Mouse (Mus musculus): ENCODE measurements at regions not wholly inside any gene's neighbourhood (a gene's known extent, or its start where the extent isn't known, plus 50 kb on each side); places are given as distances from the start of the nearest gene placed in this dataset.
"Not testable (repeated sequence)": the region's sequence is repeated elsewhere in the genome, so short reads cannot be mapped to it uniquely, and the experiment has no call there.

- Histone ChIP-seq H3K79me2 (ENCODE audit: control insufficient read depth, insufficient read depth) (no peaks in the 10 kb centered on the region), H3ac (ENCODE audit: control insufficient read depth, insufficient read length) (no peak overlapping the region), H3K27me3 (ENCODE audit: control insufficient read depth, insufficient read depth, insufficient read length) (no peaks in the 10 kb centered on the region), H3K4me2 (ENCODE audit: low read depth) (no peak overlapping the region), H3K4me3 (no peak overlapping the region), H3K36me3 (ENCODE audit: control insufficient read depth, insufficient read depth) (no peaks in the 10 kb centered on the region)
- TF ChIP-seq TCF12 (IDR thresholded peaks at IDR 0.05; ENCODE audit: insufficient read depth, poor library complexity, severe bottlenecking) (no peak), SRF (IDR thresholded peaks at IDR 0.05; ENCODE audit: control insufficient read depth, insufficient read length, low read depth) (no peak), USF1 (IDR thresholded peaks at IDR 0.05; ENCODE audit: low read depth) (no peak), POLR2AphosphoS2 (IDR thresholded peaks at IDR 0.05; ENCODE audit: insufficient read length, low read depth) (no peak), E2F4 (IDR thresholded peaks at IDR 0.05; ENCODE audit: insufficient read depth) (no peak)
Observed at GRCm38 (mm10) chr5:4344458-4344857, 152.3 kb downstream of the Mterf1b start.

- no peak overlapping the region for H3K4me3 ChIP-seq
- no peak for TF ChIP-seq E2F4 (IDR thresholded peaks at IDR 0.05; ENCODE audit: insufficient read depth)
- no peak for TF ChIP-seq POLR2A (IDR thresholded peaks at IDR 0.05; ENCODE audit: insufficient read length, low read depth)
- no peak for TF ChIP-seq REST (IDR thresholded peaks at IDR 0.05; ENCODE audit: insufficient read depth, insufficient read length)
- TF ChIP-seq TCF12 (IDR thresholded peaks at IDR 0.05; ENCODE audit: insufficient read depth, poor library complexity, severe bottlenecking) = no peak
- no peak for TF ChIP-seq MYOG (IDR thresholded peaks at IDR 0.05; ENCODE audit: control insufficient read depth in 1 of 3, insufficient read depth in 1 of 3, insufficient read length in 2 of 3, low read depth in 2 of 3)
- no peak for TF ChIP-seq POLR2AphosphoS2 (IDR thresholded peaks at IDR 0.05; ENCODE audit: insufficient read length, low read depth)
- TF ChIP-seq CEBPB (IDR thresholded peaks at IDR 0.05; ENCODE audit: insufficient read depth, poor library complexity, severe bottlenecking) = no peak
- TF ChIP-seq SRF (IDR thresholded peaks at IDR 0.05; ENCODE audit: control insufficient read depth, insufficient read length, low read depth) = no peak
- no peak for TF ChIP-seq TCF3 (IDR thresholded peaks at IDR 0.05; ENCODE audit: insufficient read length, low read depth)
- no peak for TF ChIP-seq USF1 (IDR thresholded peaks at IDR 0.05; ENCODE audit: low read depth)
- no peak for TF ChIP-seq MAX (IDR thresholded peaks at IDR 0.05; ENCODE audit: low read depth)
- no peak for TF ChIP-seq MYOD1 (IDR thresholded peaks at IDR 0.05; ENCODE audit: control insufficient read depth in 1 of 3, insufficient read length in 2 of 3, low read depth in 2 of 3)
- no peak overlapping the region for H3ac ChIP-seq (ENCODE audit: control insufficient read depth, insufficient read length)
- H3K4me2 ChIP-seq (ENCODE audit: low read depth) = no peak overlapping the region
- no peaks in the 10 kb centered on the region for H3K36me3 ChIP-seq (ENCODE audit: control insufficient read depth, insufficient read depth)
- no peaks in the 10 kb centered on the region for H3K27me3 ChIP-seq (ENCODE audit: control insufficient read depth, insufficient read depth, insufficient read length)
- no peaks in the 10 kb centered on the region for H3K79me2 ChIP-seq (ENCODE audit: control insufficient read depth, insufficient read depth)
Observed at GRCm38 (mm10) chr5:4348334-4348733, 156.2 kb downstream of the Mterf1b start.

- no peak overlapping the region for H3K4me2 ChIP-seq (ENCODE audit: low read depth)
- no peak overlapping the region for H3K4me3 ChIP-seq
- no peak overlapping the region for H3ac ChIP-seq (ENCODE audit: control insufficient read depth, insufficient read length)
- no peaks in the 10 kb centered on the region for H3K27me3 ChIP-seq (ENCODE audit: control insufficient read depth, insufficient read depth, insufficient read length)
- TF ChIP-seq MAX (IDR thresholded peaks at IDR 0.05; ENCODE audit: low read depth) (no peak), CEBPB (IDR thresholded peaks at IDR 0.05; ENCODE audit: insufficient read depth, poor library complexity, severe bottlenecking) (no peak), POLR2A (IDR thresholded peaks at IDR 0.05; ENCODE audit: insufficient read length, low read depth) (no peak), E2F4 (IDR thresholded peaks at IDR 0.05; ENCODE audit: insufficient read depth) (no peak), SRF (IDR thresholded peaks at IDR 0.05; ENCODE audit: control insufficient read depth, insufficient read length, low read depth) (no peak), MYOD1 (IDR thresholded peaks at IDR 0.05; ENCODE audit: control insufficient read depth in 1 of 3, insufficient read length in 2 of 3, low read depth in 2 of 3) (no peak), MYOG (IDR thresholded peaks at IDR 0.05; ENCODE audit: control insufficient read depth in 1 of 3, insufficient read depth in 1 of 3, insufficient read length in 2 of 3, low read depth in 2 of 3) (no peak), TCF12 (IDR thresholded peaks at IDR 0.05; ENCODE audit: insufficient read depth, poor library complexity, severe bottlenecking) (no peak), REST (IDR thresholded peaks at IDR 0.05; ENCODE audit: insufficient read depth, insufficient read length) (no peak), TCF3 (IDR thresholded peaks at IDR 0.05; ENCODE audit: insufficient read length, low read depth) (no peak), POLR2AphosphoS2 (IDR thresholded peaks at IDR 0.05; ENCODE audit: insufficient read length, low read depth) (no peak), USF1 (IDR thresholded peaks at IDR 0.05; ENCODE audit: low read depth) (no peak)
- no peaks in the 10 kb centered on the region for H3K36me3 ChIP-seq (ENCODE audit: control insufficient read depth, insufficient read depth)
- H3K79me2 ChIP-seq (ENCODE audit: control insufficient read depth, insufficient read depth) = no peaks in the 10 kb centered on the region
Observed at GRCm38 (mm10) chr5:4349943-4350342, 157.8 kb downstream of the Mterf1b start.

GRCm38 (mm10) chr5:4355609-4356224 lies 163.6 kb downstream of the Mterf1b start:
- H3ac ChIP-seq (ENCODE audit: control insufficient read depth, insufficient read length) = no peak overlapping the region
- H3K4me2 ChIP-seq (ENCODE audit: low read depth) = no peak overlapping the region
- H3K27me3 ChIP-seq (ENCODE audit: control insufficient read depth, insufficient read depth, insufficient read length) = no peaks in the 10 kb centered on the region
- no peak for TF ChIP-seq MYOG (IDR thresholded peaks at IDR 0.05; ENCODE audit: control insufficient read depth in 1 of 3, insufficient read depth in 1 of 3, insufficient read length in 2 of 3, low read depth in 2 of 3)
- H3K36me3 ChIP-seq (ENCODE audit: control insufficient read depth, insufficient read depth) = no peaks in the 10 kb centered on the region
- H3K79me2 ChIP-seq (ENCODE audit: control insufficient read depth, insufficient read depth) = no peaks in the 10 kb centered on the region
- no peak overlapping the region for H3K4me3 ChIP-seq

- not testable (repeated sequence) for H3K79me2 ChIP-seq (ENCODE audit: control insufficient read depth, insufficient read depth); H3K4me3 ChIP-seq; H3ac ChIP-seq (ENCODE audit: control insufficient read depth, insufficient read length); H3K36me3 ChIP-seq (ENCODE audit: control insufficient read depth, insufficient read depth); H3K4me2 ChIP-seq (ENCODE audit: low read depth); H3K27me3 ChIP-seq (ENCODE audit: control insufficient read depth, insufficient read depth, insufficient read length)
Observed at GRCm38 (mm10) chr5:4356555-4357273, 164.5 kb downstream of the Mterf1b start.

GRCm38 (mm10) chr5:4361547-4361946 lies 169.4 kb downstream of the Mterf1b start:
- not testable (repeated sequence) for H3ac ChIP-seq (ENCODE audit: control insufficient read depth, insufficient read length); H3K27me3 ChIP-seq (ENCODE audit: control insufficient read depth, insufficient read depth, insufficient read length); H3K36me3 ChIP-seq (ENCODE audit: control insufficient read depth, insufficient read depth); H3K79me2 ChIP-seq (ENCODE audit: control insufficient read depth, insufficient read depth); H3K4me2 ChIP-seq (ENCODE audit: low read depth); H3K4me3 ChIP-seq

GRCm38 (mm10) chr5:4384719-4385118 lies 192.6 kb downstream of the Mterf1b start:
- not testable (repeated sequence) for H3K27me3 ChIP-seq (ENCODE audit: control insufficient read depth, insufficient read depth, insufficient read length); H3K79me2 ChIP-seq (ENCODE audit: control insufficient read depth, insufficient read depth)

More at GRCm38 (mm10) chr5:4384719-4385118, 192.6 kb downstream of the Mterf1b start:
- not testable (repeated sequence) for H3K4me2 ChIP-seq (ENCODE audit: low read depth); H3K36me3 ChIP-seq (ENCODE audit: control insufficient read depth, insufficient read depth); H3ac ChIP-seq (ENCODE audit: control insufficient read depth, insufficient read length); H3K4me3 ChIP-seq

Data from myocyte (in vitro differentiated cells).